Mouse (Mus musculus) adrenal gland, adult 18-20 months (tissue): ENCODE data around the gene Khdc1c. TPM values are rescaled to one million over a fixed set of nuclear protein-coding genes. Genes with fewer than 3 reads are reported as not detected.

Source experiments
- total RNA-seq, 2 experiments: library from RNA; stranded (reverse); gene quantifications; 1 replicate in 1 of 2; 2 replicates in 1 of 2; pipeline ENCODE4 v1.2.3; 2021

Khdc1c gene
- total RNA-seq, 2 experiments from 2014 or later = not detected

Other genes starting within 250 kb of the Khdc1c start
- 1 to 10 TPM; 5.5 to 5.9 TPM for gene Tmem14a, start 149.8 kb upstream of the Khdc1c start, total RNA-seq
- 10 to 100 TPM; 49.5 to 68.4 TPM for gene Gsta3, start 127.7 kb upstream of the Khdc1c start, total RNA-seq
- gene Khdc1a, start 18.7 kb upstream of the Khdc1c start, total RNA-seq = not detected
- gene Khdc1b, start 15.2 kb downstream of the Khdc1c start, total RNA-seq = not detected